Mouse (Mus musculus) layer of hippocampus, postnatal 36 days (tissue): ENCODE data around the gene Crp. TPM values are rescaled to one million over a fixed set of nuclear protein-coding genes. Genes with fewer than 3 reads are reported as not detected.

ENCODE experiments used
- DNase-seq, 2 experiments: peaks; one replicate each; pipeline ENCODE4 v3.0.0; 2022
- total RNA-seq, 2 experiments: library from RNA; stranded (reverse); gene quantifications; 2 replicates each; pipeline ENCODE4 v1.2.3; 2021

The Crp gene
- total RNA-seq, 2 experiments from 2014 or later, result not detected

DNA sequence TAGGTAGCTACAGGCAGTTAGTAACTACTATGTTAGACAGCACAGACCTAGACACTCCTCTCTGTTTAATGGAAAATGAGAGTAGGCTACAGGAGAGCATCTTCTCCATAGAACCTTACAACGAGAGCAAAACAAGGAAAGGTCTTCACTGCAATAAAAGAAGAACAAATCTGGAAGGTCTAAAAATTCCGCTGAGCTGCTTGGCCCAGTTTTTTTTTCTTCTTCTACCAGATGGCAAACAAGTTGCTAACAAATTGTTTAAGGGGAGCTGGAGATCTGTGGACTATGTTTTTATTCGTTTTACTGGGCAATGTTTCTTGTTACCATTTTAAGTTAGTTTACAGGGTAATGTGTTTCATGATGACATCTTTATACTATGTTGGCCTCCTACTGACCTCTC is 53.4 kb downstream of the Crp start:
- no peak for DNase-seq

DNA sequence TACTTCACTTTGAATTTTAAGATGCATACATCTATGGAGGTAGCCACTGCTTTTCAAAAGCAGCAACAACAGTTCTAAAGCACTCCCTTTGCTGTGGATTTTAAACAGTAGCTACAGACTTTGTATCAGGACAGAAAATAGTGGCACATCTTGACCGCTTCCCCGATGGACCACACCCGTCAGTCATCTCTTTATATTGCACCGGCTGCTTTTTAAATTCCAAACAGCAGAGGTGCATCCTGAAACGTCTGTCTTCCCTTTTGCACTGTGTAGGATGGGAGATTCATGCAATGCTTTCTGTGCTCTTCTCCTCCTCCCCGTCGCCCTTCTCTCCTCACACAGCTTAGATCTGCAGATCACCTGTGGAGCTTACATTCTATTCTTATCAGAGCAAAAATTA is 57.3 kb downstream of the Crp start:
- DNase-seq, result no peak

DNA sequence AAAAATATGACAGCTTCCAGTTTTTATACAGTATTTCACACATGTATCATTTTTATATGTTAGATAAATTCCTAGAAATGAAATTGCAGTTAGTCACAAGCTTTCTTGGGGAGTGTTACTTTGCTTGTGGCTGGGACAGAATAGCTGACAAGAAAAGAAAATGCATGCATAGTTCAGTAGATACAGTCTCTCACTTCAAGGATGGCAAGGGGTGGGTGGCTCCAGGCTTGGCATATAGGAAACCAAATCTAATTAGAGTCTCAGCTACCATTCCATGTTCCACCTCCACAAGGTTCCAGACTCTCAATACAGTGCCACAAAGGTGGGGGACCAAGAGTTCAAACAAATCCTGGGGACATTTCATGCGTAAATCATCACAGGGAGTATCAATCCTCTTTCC is 61.7 kb downstream of the Crp start:
- DNase-seq, result no peak

DNA sequence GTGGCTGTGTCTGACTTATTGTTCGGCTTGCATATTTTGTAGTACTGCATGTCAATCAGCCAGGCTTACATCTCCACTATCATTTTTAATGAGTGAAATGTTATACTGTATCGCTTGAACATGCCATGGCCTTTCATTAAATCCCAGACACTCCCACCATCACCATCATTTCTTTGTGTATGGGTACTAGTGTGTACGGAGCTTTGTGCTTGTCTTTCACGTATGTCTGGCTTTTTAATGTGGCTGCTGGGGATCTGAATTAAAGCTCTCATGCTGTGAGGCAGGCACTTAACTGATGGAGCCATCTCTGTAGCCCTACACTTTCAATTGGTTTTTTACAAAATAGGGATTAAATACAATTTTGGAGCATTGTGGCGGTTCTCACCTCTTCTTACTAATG is 81.3 kb downstream of the Crp start:
- no peak for DNase-seq

DNA sequence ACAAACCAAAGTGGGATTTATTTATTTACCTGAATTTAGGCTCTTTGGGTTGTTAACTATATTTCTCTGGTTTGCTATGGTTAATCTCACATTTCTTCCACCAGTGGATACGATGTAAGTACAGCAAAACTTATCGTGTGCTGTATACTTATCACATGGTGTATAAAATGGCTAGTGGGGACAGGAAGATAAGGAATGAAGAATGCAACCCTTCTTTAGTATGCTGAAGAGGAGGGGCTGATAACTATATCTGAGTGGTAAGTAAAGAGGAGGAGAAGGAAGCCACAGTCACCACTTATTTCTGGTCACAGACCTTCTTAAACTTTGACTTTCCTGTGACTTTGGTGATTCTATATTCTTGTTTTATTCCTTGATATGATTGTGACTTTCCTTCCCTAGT is 87.5 kb downstream of the Crp start:
- DNase-seq, result no peak

DNA sequence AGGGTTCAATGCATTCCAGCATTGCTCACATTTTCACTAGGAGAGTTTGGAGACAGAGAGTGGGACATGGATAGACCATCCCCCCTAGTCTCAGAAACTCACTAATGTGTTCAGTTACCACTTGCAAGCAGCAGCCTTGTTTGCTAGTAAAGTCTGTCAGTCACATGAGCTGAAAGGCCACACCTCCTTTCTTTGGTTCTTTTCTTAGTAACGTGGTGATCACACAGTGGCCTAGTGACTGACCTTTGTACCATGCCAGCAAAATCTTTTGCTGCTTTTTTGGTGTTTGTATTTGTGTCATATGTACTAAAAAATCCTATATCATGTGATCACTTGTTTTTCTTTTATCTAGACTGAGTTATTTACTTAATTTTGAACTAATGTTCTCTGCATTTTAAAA is 88.0 kb downstream of the Crp start:
- DNase-seq, result no peak

DNA sequence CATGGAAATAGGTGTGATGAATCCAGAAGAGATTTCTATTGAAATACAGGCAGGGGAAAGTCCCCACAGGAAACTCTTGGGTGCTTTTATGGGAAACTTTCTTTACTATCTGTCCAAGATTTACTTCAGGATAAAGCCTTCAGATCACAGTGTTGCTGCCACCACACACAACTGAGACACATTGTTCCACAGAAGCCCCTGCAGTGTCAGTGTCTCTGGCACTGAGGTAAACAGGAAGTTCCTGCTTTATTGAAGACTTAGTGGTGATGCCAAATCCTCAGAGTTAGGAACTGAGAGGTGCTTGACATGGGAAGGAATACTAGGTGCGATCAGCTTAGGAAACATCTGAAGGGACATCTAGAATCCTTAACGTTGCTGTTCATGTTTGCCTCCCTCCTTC is 131.1 kb downstream of the Crp start:
- DNase-seq, result no peak

DNA sequence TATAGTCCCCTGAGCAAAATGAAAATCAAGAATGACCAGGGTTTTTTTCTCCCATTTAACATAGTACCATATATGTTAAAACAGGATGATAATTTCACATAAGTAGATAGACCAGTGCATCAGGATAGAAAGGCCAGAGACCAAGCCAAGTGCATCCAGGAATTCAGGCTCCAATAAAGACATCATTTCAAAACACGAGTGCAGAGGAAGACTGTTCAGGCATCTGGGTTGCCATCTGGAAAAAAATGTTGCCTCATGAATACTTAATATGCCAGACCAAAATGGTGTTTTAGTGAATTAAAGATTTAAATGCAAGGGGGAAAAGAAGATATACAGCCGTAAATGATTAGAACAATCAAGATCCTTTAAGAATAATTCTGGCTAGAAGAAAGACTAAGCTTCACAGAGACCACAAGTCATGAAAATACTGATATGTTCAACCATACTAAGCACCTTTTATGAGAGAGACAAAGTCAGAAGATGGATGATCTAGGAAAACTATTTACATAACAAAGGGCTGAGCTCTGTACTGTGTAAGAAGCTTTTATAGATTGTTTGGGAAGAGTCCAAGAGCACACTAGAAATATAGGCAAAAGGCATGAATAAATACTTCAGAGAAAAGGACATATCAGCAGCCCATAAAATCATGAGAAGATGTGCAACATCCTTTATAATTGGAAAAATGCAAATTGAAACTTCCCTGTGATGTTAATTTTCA is 149.3 kb downstream of the Crp start:
- no peak for DNase-seq

DNA sequence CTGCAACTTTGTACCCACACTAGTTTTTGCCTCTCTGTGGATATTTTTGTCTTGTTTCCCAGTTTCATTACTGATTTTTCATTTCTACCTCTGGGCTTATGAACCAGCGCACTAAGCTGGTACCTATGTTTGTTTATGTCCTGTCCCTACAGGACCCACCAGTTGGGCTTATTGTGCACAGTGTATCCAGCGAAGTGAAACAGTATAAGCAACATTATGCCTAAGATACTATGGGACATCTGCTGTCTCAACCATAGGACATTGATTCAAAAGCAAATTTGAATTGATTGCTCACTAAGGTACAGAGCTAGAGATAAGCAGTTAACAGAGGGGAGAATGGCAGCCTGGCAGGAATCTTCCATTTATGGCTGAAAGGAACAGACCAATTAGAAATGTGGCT is 150.3 kb downstream of the Crp start:
- no peak for DNase-seq

DNA sequence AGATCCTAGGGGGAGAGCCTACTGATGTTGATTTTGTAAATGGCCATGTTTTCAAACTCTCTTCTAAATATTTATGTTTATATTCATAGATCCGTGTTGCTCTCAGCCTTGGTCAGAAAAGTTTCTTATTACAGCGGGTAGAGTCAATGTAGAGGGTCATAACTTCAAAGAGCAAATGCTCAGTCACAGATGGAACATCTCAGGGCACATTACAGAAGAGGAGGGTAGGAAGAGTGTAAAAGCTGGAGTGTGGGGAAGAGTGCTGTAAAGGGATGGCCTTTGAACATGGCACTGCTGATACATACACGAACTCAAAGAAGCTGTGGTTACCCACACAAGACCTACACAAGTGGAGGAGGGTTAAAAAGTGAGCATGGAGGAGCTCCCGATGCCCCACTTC is 177.4 kb downstream of the Crp start:
- DNase-seq, result no peak

DNA sequence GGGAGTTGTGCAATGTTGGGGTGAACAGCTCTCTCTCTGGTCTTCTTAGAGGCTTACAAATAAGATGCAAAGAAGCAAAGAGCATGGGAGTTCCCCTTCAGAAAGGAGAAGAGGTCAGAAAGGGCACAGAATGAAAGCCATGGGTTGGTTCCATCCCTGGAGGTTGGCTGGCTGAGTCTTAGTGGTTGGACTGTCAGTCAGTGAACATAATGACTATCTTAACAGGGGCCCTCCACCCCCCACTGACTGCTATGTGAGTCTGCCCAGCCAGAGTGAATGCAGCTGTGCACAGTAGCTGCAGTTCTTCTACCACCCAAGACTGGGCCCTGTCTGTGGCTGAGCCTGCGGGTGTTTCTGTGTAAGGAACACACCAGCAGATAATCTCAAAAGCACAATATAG is 178.8 kb downstream of the Crp start:
- DNase-seq, result no peak

Other genes starting within 250 kb of the Crp start
- gene Slamf9, start 222.7 kb upstream of the Crp start, total RNA-seq, result under 1 TPM in 1 of 2 experiments, not detected in 1; 0.28 TPM
- 10 to 100 TPM in 1 of 2 experiments, 1 to 10 TPM in 1; 8.0 to 10.7 TPM for gene Igsf9, start 216.3 kb upstream of the Crp start, total RNA-seq
- gene Tagln2, start 198.0 kb upstream of the Crp start, total RNA-seq, result 1 to 10 TPM; 8.7 to 9.2 TPM
- 1 to 10 TPM; 4.0 to 5.5 TPM for gene Cfap45, start 177.3 kb upstream of the Crp start, total RNA-seq
- under 1 TPM; 0.25 to 0.67 TPM for gene Vsig8, start 142.1 kb upstream of the Crp start, total RNA-seq
- not detected for gene Slamf8, start 107.5 kb upstream of the Crp start, total RNA-seq
- gene Fcrl6, start 95.5 kb upstream of the Crp start, total RNA-seq, result not detected
- gene Dusp23, start 65.1 kb upstream of the Crp start, total RNA-seq, result 1 to 10 TPM; 6.7 to 7.4 TPM
- gene Apcs, start 197.0 kb downstream of the Crp start, total RNA-seq, result not detected